Mouse (Mus musculus) stomach, embryonic 16.5 days (tissue): Measurements from ENCODE around the gene Slc38a5. TPM values are rescaled to one million over a fixed set of nuclear protein-coding genes. Genes with fewer than 3 reads are reported as not detected.

ENCODE experiments used
- ATAC-seq: fragments of 200-750 bp; cut with Nextera tagmentation; 2 replicates; pipeline ENCODE4 v1.8.0; 2017; ENCODE audit warnings: moderate number of reproducible peaks, moderate TSS enrichment; ENCODE audit not compliant: insufficient read depth, low FRiP score
- H3K27ac ChIP-seq: fragments of 300-500 bp; sonication (generic); 2 replicates; pipeline ENCODE4 v1.5.1; 2014; ENCODE audit warnings: low read length
- H3K27me3 ChIP-seq: fragments of 300-500 bp; sonication (generic); 2 replicates; pipeline ENCODE4 v1.6.1; 2014; ENCODE audit warnings: low read length, control low read depth, mixed read lengths; ENCODE audit not compliant: control insufficient read depth, insufficient read depth
- H3K36me3 ChIP-seq: fragments of 300-500 bp; sonication (generic); 2 replicates; pipeline ENCODE4 v1.6.1; 2014; ENCODE audit warnings: low read length; ENCODE audit not compliant: control insufficient read depth, insufficient read depth
- H3K4me1 ChIP-seq: fragments of 300-500 bp; sonication (generic); 2 replicates; pipeline ENCODE4 v1.6.1; 2014; ENCODE audit warnings: low read length, control low read depth, mixed read lengths; ENCODE audit not compliant: control insufficient read depth, insufficient read depth
- H3K4me2 ChIP-seq: fragments of 300-500 bp; sonication (generic); 2 replicates; pipeline ENCODE4 v1.6.1; 2014; ENCODE audit warnings: low read depth, low read length, mixed read lengths
- H3K4me3 ChIP-seq: fragments of 300-500 bp; sonication (generic); replicated peaks from 2 replicates; pipeline ENCODE4 v1.5.1; 2014; ENCODE audit warnings: mild to moderate bottlenecking, low read length
- H3K9ac ChIP-seq: fragments of 300-500 bp; sonication (generic); 2 replicates; pipeline ENCODE4 v1.6.1; 2014; ENCODE audit warnings: low read length
- H3K9me3 ChIP-seq: fragments of 300-500 bp; sonication (generic); replicated peaks from 2 replicates; pipeline ENCODE4 v1.6.1; 2016; ENCODE audit warnings: low read length, control low read depth; ENCODE audit not compliant: control insufficient read depth
- WGBS: fragments of 180-500 bp; shearing (Covaris S2); extraction: QIAGEN DNeasy Blood & Tissue Kit; methylation state at CpG from one replicate; pipeline ENCODE4 v1.1.7; 2014; 5-methylcytosine and 5-hydroxymethylcytosine counted together
- polyA plus RNA-seq: library from polyadenylated mRNA; unstranded; fragments of >200 nt; fragmentation: Nextera tagmentation; extraction: Ambion mirVana; gene quantifications from 2 replicates; pipeline ENCODE4 v1.2.1, GENCODE M21; 2015

Slc38a5 gene
- 26.0 and 31.3 TPM in 2 replicates for polyA plus RNA-seq

GRCm38 (mm10) chrX:8271083-8271820 is at the start of gene Slc38a5:
Gene Slc38a5 (plus strand): TSS chrX:8271133.
- no peaks in the 10 kb centered on the region for H3K36me3 ChIP-seq
- no peak within 1 kb of the TSS for H3K27ac ChIP-seq
- no peak for ATAC-seq
- peak within 1 kb of the TSS; percentile 32 for H3K4me3 ChIP-seq
- H3K27me3 ChIP-seq, result no peaks in the 10 kb centered on the region
- H3K9ac ChIP-seq, result no peak within 1 kb of the TSS; the same call in 1 of the 2 replicates
- WGBS, result 19% methylated on average over 14 of the region's 15 CpGs
- peak within 1 kb of the TSS; percentile 44 for H3K4me2 ChIP-seq
- H3K4me1 ChIP-seq, result no peaks in the 10 kb centered on the region
- no peaks in the 10 kb centered on the region for H3K9me3 ChIP-seq

GRCm38 (mm10) chrX:8222296-8222677 is 48.6 kb upstream of the Slc38a5 start:
- Histone ChIP-seq H3K4me1 (no peaks in the 10 kb centered on the region), H3K27ac (no peak overlapping the region), H3K9ac (no peak overlapping the region), H3K27me3 (no peaks in the 10 kb centered on the region), H3K4me3 (no peak overlapping the region), H3K9me3 (no peaks in the 10 kb centered on the region), H3K4me2 (no peak overlapping the region), H3K36me3 (no peaks in the 10 kb centered on the region)
- no peak for ATAC-seq
- 68% methylated on average over 3 of the region's 3 CpGs for WGBS

GRCm38 (mm10) chrX:8222678-8223421 is 48.1 kb upstream of the Slc38a5 start:
- Histone ChIP-seq H3K27me3 (no peaks in the 10 kb centered on the region), H3K36me3 (no peaks in the 10 kb centered on the region), H3K9me3 (no peaks in the 10 kb centered on the region), H3K4me2 (no peak overlapping the region), H3K4me3 (no peak overlapping the region), H3K27ac (no peak overlapping the region), H3K4me1 (no peaks in the 10 kb centered on the region), H3K9ac (no peak overlapping the region)
- no peak for ATAC-seq
- 52% methylated on average over 7 of the region's 7 CpGs for WGBS

- Histone ChIP-seq H3K9ac (no peak overlapping the region), H3K4me3 (no peak overlapping the region), H3K27me3 (no peaks in the 10 kb centered on the region), H3K36me3 (no peaks in the 10 kb centered on the region), H3K4me1 (no peaks in the 10 kb centered on the region), H3K27ac (no peak overlapping the region), H3K9me3 (no peaks in the 10 kb centered on the region), H3K4me2 (no peak overlapping the region)
- no peak for ATAC-seq
- 85% methylated on average over 7 of the region's 7 CpGs for WGBS
These were observed 47.5 kb upstream of the Slc38a5 start for GRCm38 (mm10) chrX:8223473-8223872.

- Histone ChIP-seq H3K36me3 (no peaks in the 10 kb centered on the region), H3K4me1 (no peaks in the 10 kb centered on the region), H3K4me2 (no peak overlapping the region), H3K4me3 (no peak overlapping the region), H3K27ac (no peak overlapping the region), H3K9me3 (no peaks in the 10 kb centered on the region), H3K27me3 (no peaks in the 10 kb centered on the region), H3K9ac (no peak overlapping the region)
- 80% methylated on average over 4 of the region's 4 CpGs for WGBS
- ATAC-seq, result no peak
These were observed 40.7 kb upstream of the Slc38a5 start for GRCm38 (mm10) chrX:8230272-8230671.

GRCm38 (mm10) chrX:8233602-8234001 is 37.3 kb upstream of the Slc38a5 start:
- Histone ChIP-seq H3K4me3 (no peak overlapping the region), H3K4me2 (no peak overlapping the region), H3K9me3 (no peaks in the 10 kb centered on the region), H3K4me1 (no peaks in the 10 kb centered on the region), H3K9ac (no peak overlapping the region), H3K27me3 (no peaks in the 10 kb centered on the region), H3K36me3 (no peaks in the 10 kb centered on the region), H3K27ac (no peak overlapping the region)
- WGBS, result 86% methylated on average over 3 of the region's 3 CpGs
- no peak for ATAC-seq

GRCm38 (mm10) chrX:8236704-8237103 is 34.2 kb upstream of the Slc38a5 start:
- 68% methylated on average over 2 of the region's 2 CpGs for WGBS
- H3K27me3 ChIP-seq, result no peaks in the 10 kb centered on the region
- H3K9me3 ChIP-seq, result no peaks in the 10 kb centered on the region
- no peak overlapping the region for H3K27ac ChIP-seq
- H3K9ac ChIP-seq, result no peak overlapping the region
- no peak overlapping the region for H3K4me2 ChIP-seq
- no peaks in the 10 kb centered on the region for H3K36me3 ChIP-seq
- no peak overlapping the region for H3K4me3 ChIP-seq
- H3K4me1 ChIP-seq, result no peaks in the 10 kb centered on the region
- ATAC-seq, result no peak

- Histone ChIP-seq H3K4me2 (no peak overlapping the region), H3K4me3 (no peak overlapping the region), H3K27ac (no peak overlapping the region), H3K27me3 (no peaks in the 10 kb centered on the region), H3K36me3 (no peaks in the 10 kb centered on the region), H3K9me3 (no peaks in the 10 kb centered on the region), H3K9ac (no peak overlapping the region), H3K4me1 (no peaks in the 10 kb centered on the region)
- no peak for ATAC-seq
- WGBS, result 68% methylated on average over 13 of the region's 13 CpGs
These were observed 32.0 kb upstream of the Slc38a5 start for GRCm38 (mm10) chrX:8238804-8239395.

GRCm38 (mm10) chrX:8247680-8248079 is 23.3 kb upstream of the Slc38a5 start:
- Histone ChIP-seq H3K9me3 (no peaks in the 10 kb centered on the region), H3K4me3 (no peak overlapping the region), H3K36me3 (no peaks in the 10 kb centered on the region), H3K4me2 (no peak overlapping the region), H3K4me1 (0 out of 2 replicates have a peak, but pooled peaks cover 3% of the 10 kb centered on the region), H3K9ac (no peak overlapping the region), H3K27me3 (no peaks in the 10 kb centered on the region), H3K27ac (no peak overlapping the region)
- WGBS, result 80% methylated on average over 2 of the region's 2 CpGs
- no peak for ATAC-seq
